Mouse (Mus musculus) ES-Bruce4 (cell line): Measurements from ENCODE around the gene Filip1.

Experiments
- CTCF ChIP-seq: IDR thresholded peaks from one replicate; pipeline ENCODE4 v1.8.1; 2011; ENCODE audit warnings: low read depth, low read length
- POLR2A ChIP-seq: IDR thresholded peaks from one replicate; pipeline ENCODE4 v1.8.1; 2011; ENCODE audit warnings: low read length; ENCODE audit not compliant: insufficient read depth

GRCm38 (mm10) chr9:79951984-79952383 lies 60.7 kb downstream of the Filip1 start:
- no peak for TF ChIP-seq CTCF
- no peak for TF ChIP-seq POLR2A
